Mouse (Mus musculus) midbrain, postnatal 0 days (tissue): ENCODE results near the gene Ten1. TPM values are rescaled to one million over a fixed set of nuclear protein-coding genes. Genes with fewer than 3 reads are reported as not detected.

Source experiments
- ATAC-seq: fragments of 200-750 bp; cut with Nextera tagmentation; 2 replicates; pipeline ENCODE4 v1.8.0; 2017; ENCODE audit warnings: moderate number of reproducible peaks, mild to moderate bottlenecking, moderate TSS enrichment, moderate library complexity; ENCODE audit not compliant: low FRiP score
- DNase-seq: peaks from one replicate; pipeline ENCODE4 v3.0.0-alpha.2; 2015; ENCODE audit warnings: low spot score
- H3K27ac ChIP-seq: fragments of 300-500 bp; sonication (generic); 2 replicates; pipeline ENCODE4 v1.5.1; 2014; ENCODE audit warnings: low read depth, mild to moderate bottlenecking, low read length, mixed read lengths
- H3K27me3 ChIP-seq: fragments of 300-500 bp; sonication (generic); 2 replicates; pipeline ENCODE4 v1.6.1; 2014; ENCODE audit warnings: low read length, control low read depth, mixed read lengths; ENCODE audit not compliant: insufficient read depth
- H3K36me3 ChIP-seq: fragments of 300-500 bp; sonication (generic); 2 replicates; pipeline ENCODE4 v1.6.1; 2014; ENCODE audit warnings: low read length, control low read depth, mixed read lengths; ENCODE audit not compliant: insufficient read depth
- H3K4me1 ChIP-seq: fragments of 300-500 bp; sonication (generic); 2 replicates; pipeline ENCODE4 v1.6.1; 2014; ENCODE audit warnings: mild to moderate bottlenecking, control low read depth, antibody characterized with exemption, low read length, mixed read lengths; ENCODE audit not compliant: insufficient read depth
- H3K4me2 ChIP-seq: fragments of 300-500 bp; sonication (generic); 2 replicates; pipeline ENCODE4 v1.6.1; 2014; ENCODE audit warnings: low read depth, mild to moderate bottlenecking, low read length, mixed read lengths; ENCODE audit not compliant: poor library complexity, severe bottlenecking
- H3K4me3 ChIP-seq: fragments of 300-500 bp; sonication (generic); 2 replicates; pipeline ENCODE4 v1.5.1; 2014; ENCODE audit warnings: low read depth, mild to moderate bottlenecking, low read length, moderate library complexity
- H3K9ac ChIP-seq: fragments of 300-500 bp; sonication (generic); replicated peaks from 2 replicates; pipeline ENCODE4 v1.6.1; 2014; ENCODE audit warnings: mild to moderate bottlenecking, low read length, moderate library complexity, mixed read lengths; ENCODE audit not compliant: poor library complexity, severe bottlenecking
- H3K9me3 ChIP-seq: fragments of 300-500 bp; sonication (generic); 2 replicates; pipeline ENCODE4 v1.6.1; 2016; ENCODE audit warnings: low read length, control low read depth
- CTCF ChIP-seq: IDR thresholded peaks from 2 replicates; pipeline ENCODE4 v1.5.1; 2016; ENCODE audit warnings: antibody characterized with exemption, mild to moderate bottlenecking
- WGBS: fragments of 180-500 bp; shearing (Covaris S2); extraction: QIAGEN DNeasy Blood & Tissue Kit; methylation state at CpG from one replicate; pipeline ENCODE4 v1.1.7; 2014; 5-methylcytosine and 5-hydroxymethylcytosine counted together
- polyA plus RNA-seq: library from polyadenylated mRNA; unstranded; fragments of >200 nt; fragmentation: Nextera tagmentation; extraction: Ambion mirVana; gene quantifications from 2 replicates; pipeline ENCODE4 v1.2.1, GENCODE M21; 2015
- total RNA-seq: library from RNA; depleted of rRNA; stranded (reverse); fragments of >200 nt; gene quantifications from 2 replicates; pipeline ENCODE4 v1.2.3, GENCODE M21; 2014

The Ten1 gene
- total and polyA plus RNA-seq, 2 experiments from 2014 or later = 54.2 to 91.2 TPM

GRCm38 (mm10) chr11:116174775-116175448 lies 23.7 kb upstream of the Ten1 start:
- WGBS = 93% methylated on average over 22 of the region's 22 CpGs
- no peaks in the 10 kb centered on the region for H3K4me1 ChIP-seq
- H3K9me3 ChIP-seq = no peaks in the 10 kb centered on the region
- H3K4me3 ChIP-seq = no peak overlapping the region
- H3K36me3 ChIP-seq = peaks cover 64% of the 10 kb centered on the region
- DNase-seq (no peak), ATAC-seq (no peak)
- H3K9ac ChIP-seq = no peak overlapping the region
- no peak overlapping the region for H3K4me2 ChIP-seq
- no peak for TF ChIP-seq CTCF
- no peaks in the 10 kb centered on the region for H3K27me3 ChIP-seq
- H3K27ac ChIP-seq = no peak overlapping the region

GRCm38 (mm10) chr11:116176010-116176409 lies 22.6 kb upstream of the Ten1 start:
- Histone ChIP-seq H3K4me2 (no peak overlapping the region), H3K9me3 (no peaks in the 10 kb centered on the region), H3K9ac (no peak overlapping the region), H3K36me3 (peaks cover 72% of the 10 kb centered on the region), H3K27ac (no peak overlapping the region), H3K4me3 (no peak overlapping the region), H3K27me3 (no peaks in the 10 kb centered on the region), H3K4me1 (no peaks in the 10 kb centered on the region)
- DNase-seq (no peak), ATAC-seq (no peak)
- 74% methylated on average over 7 of the region's 7 CpGs for WGBS
- TF ChIP-seq CTCF = no peak

DNA sequence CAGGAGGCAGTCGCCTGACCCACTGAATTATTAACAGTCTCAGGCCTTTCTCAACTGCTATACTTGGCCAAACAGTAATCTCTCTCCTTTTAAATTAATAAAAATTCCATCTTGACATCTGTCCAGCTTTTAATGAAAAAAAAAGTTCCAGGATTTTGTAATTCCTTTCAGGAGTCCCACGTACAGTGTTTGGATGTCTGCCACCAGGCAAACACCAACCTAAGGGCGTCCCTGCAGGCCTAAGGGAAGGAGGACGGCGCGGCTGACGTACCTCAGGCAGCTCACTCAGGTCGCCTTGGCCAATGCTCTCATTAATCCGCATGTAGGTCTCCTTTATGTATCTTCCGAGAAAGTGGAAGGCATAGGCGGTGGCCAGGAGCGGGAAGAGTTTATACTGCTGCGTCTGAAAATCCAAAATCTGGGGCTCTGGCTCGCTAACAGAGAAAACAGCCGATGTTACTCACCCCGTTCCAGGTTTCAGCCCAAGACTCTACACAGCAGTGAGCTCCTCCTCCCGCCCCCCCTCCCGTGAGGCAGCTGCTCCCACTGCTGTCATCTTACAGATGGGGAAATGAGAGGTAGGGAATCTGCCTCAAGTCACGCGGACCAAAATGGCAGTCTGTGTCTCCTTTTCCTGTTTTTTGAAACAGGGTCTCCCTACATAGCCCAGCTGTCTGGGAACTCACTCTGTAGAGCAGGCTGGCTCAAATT lies 20.1 kb upstream of the Ten1 start:
- no peak for DNase-seq
- Histone ChIP-seq H3K27me3 (no peaks in the 10 kb centered on the region), H3K4me1 (no peaks in the 10 kb centered on the region), H3K4me3 (no peak overlapping the region), H3K9ac (no peak overlapping the region), H3K27ac (no peak overlapping the region), H3K4me2 (no peak overlapping the region), H3K36me3 (peaks cover 73% of the 10 kb centered on the region), H3K9me3 (no peaks in the 10 kb centered on the region)
- ATAC-seq = no peak
- TF ChIP-seq CTCF = no peak
- WGBS = 90% methylated on average over 20 of the region's 20 CpGs

DNA sequence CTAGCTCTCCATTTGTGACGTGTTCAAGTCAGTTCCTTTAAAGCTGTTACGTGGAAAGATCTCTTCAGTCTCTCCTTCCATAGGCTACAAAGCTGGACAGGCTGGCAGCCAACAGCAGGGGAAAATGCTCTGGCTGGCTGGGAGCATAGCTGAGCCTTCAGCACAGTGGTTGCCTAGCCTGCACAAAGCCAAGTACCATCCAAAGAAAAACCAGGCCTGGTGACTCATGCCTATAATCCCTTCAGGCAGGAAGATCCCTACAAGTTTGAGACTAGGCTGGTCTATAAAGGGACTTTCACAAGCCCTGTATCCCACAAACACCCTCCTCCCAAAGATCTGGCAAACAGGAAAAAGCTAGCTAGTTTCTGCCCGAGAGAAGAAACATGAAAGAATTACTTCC lies 12.8 kb upstream of the Ten1 start:
- H3K4me1 ChIP-seq = no peaks in the 10 kb centered on the region
- no peak overlapping the region for H3K9ac ChIP-seq
- H3K9me3 ChIP-seq = no peaks in the 10 kb centered on the region
- WGBS = 66% methylated on average over 3 of the region's 3 CpGs
- ATAC-seq (0 out of 2 replicates have a peak, but pooled peaks have one; percentile 38), DNase-seq (peak; percentile 22)
- no peaks in the 10 kb centered on the region for H3K27me3 ChIP-seq
- H3K36me3 ChIP-seq = peaks cover 42% of the 10 kb centered on the region
- H3K4me3 ChIP-seq = no peak overlapping the region
- peak overlapping the region; percentile 59 for H3K27ac ChIP-seq
- no peak overlapping the region for H3K4me2 ChIP-seq
- no peak for TF ChIP-seq CTCF

DNA sequence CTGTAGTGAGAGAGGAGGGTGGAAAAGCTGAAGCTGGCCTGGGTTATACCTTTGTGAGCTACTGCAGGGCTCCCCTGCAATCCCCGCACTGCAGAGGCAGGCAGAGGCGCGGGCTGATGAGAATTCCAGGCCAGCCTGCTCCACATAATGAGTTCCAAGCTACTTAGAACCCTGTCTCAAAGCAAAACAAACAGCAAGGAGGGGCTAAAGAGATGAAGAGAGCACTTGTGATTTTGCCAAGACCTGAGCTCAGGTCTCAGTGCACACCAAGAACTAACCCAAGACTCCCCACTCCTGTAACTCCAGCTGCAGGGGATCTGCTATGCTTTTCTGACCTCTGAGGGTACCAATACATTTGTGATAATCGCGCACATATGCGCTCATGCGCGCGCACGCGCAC lies 12.3 kb upstream of the Ten1 start:
- Histone ChIP-seq H3K4me1 (no peaks in the 10 kb centered on the region), H3K27me3 (no peaks in the 10 kb centered on the region), H3K9ac (no peak overlapping the region), H3K36me3 (peaks cover 44% of the 10 kb centered on the region), H3K9me3 (no peaks in the 10 kb centered on the region), H3K4me3 (no peak overlapping the region), H3K27ac (peak overlapping the region; percentile 59), H3K4me2 (no peak overlapping the region)
- no peak for DNase-seq
- TF ChIP-seq CTCF = no peak
- WGBS = 83% methylated on average over 11 of the region's 11 CpGs
- ATAC-seq = no peak

DNA sequence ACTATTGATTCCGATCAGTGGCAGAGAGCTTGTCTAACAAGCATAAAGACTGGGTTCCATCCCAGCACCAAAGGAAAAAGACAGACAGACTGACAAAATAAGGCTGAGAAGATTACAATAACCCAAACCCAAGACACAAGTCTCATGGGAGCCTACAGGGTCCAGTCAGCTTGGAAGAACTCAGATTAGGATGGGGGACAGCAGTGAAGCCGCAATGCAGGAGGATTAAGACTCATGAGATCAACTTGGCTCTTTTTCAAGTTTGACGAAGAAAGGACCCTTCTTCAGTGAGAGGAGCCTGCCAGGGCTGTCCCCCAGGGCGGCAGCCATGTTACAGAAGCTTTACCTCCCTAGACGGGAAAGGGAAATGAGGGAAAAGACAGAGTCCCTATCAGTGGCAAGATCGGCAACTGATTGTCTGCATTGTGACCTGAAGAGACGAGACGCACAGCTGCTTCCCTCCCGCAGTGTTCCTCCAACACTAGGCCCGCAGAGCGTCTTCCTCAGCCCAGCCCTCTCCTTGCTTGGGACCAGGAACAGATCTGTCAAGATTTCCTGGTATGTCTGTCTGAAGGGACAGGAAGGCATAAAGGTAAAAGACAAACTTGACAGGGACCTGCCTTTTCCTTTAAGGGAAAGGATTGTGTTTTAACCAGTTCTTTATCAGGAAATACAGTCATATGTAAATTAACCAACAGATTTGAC lies 11.3 kb upstream of the Ten1 start:
- H3K36me3 ChIP-seq = peaks cover 35% of the 10 kb centered on the region
- no peaks in the 10 kb centered on the region for H3K27me3 ChIP-seq
- ATAC-seq (no peak), DNase-seq (peak; percentile 56)
- no peaks in the 10 kb centered on the region for H3K9me3 ChIP-seq
- whole genome bisulfite sequencing = 30% methylated on average over 11 of the region's 11 CpGs
- H3K27ac ChIP-seq = peak overlapping the region; percentile 34
- H3K9ac ChIP-seq = no peak overlapping the region
- H3K4me2 ChIP-seq = no peak overlapping the region
- TF ChIP-seq CTCF = no peak
- no peak overlapping the region for H3K4me3 ChIP-seq
- no peaks in the 10 kb centered on the region for H3K4me1 ChIP-seq
